Mouse (Mus musculus): ENCODE results near the gene Ints12. TPM values are rescaled to one million over a fixed set of nuclear protein-coding genes. Genes with fewer than 3 reads are reported as not detected.

The Ints12 gene
- polyA plus RNA-seq, 1 experiment = 6.8 TPM

- peaks cover 52% of the 10 kb centered on the region for H3K79me2 ChIP-seq (ENCODE audit: control insufficient read depth, insufficient read depth)
- TF ChIP-seq REST (IDR thresholded peaks at IDR 0.05; ENCODE audit: insufficient read depth, insufficient read length) (no peak), POLR2AphosphoS2 (IDR thresholded peaks at IDR 0.05; ENCODE audit: insufficient read length, low read depth) (no peak), TCF12 (IDR thresholded peaks at IDR 0.05; ENCODE audit: insufficient read depth, poor library complexity, severe bottlenecking) (no peak), MYOG (IDR thresholded peaks at IDR 0.05; ENCODE audit: control insufficient read depth in 1 of 3, insufficient read depth in 1 of 3, insufficient read length in 2 of 3, low read depth in 2 of 3) (no peak), MYOD1 (IDR thresholded peaks at IDR 0.05; ENCODE audit: control insufficient read depth in 1 of 3, insufficient read length in 2 of 3, low read depth in 2 of 3) (no peak), POLR2A (IDR thresholded peaks at IDR 0.05; ENCODE audit: insufficient read length, low read depth) (no peak), MAX (IDR thresholded peaks at IDR 0.05; ENCODE audit: low read depth) (no peak), TCF3 (IDR thresholded peaks at IDR 0.05; ENCODE audit: insufficient read length, low read depth) (no peak)
- H3K36me3 ChIP-seq (ENCODE audit: control insufficient read depth, insufficient read depth) = peaks cover 31% of the 10 kb centered on the region
- no peaks in the 10 kb centered on the region for H3K27me3 ChIP-seq (ENCODE audit: control insufficient read depth, insufficient read depth, insufficient read length)
- no peak overlapping the region for H3K4me2 ChIP-seq (ENCODE audit: low read depth)
- H3K4me3 ChIP-seq = no peak overlapping the region
- no peak overlapping the region for H3ac ChIP-seq (ENCODE audit: control insufficient read depth, insufficient read length)
Measured at GRCm38 (mm10) chr3:133094305-133094704, 2.7 kb downstream of the Ints12 start.

DNA sequence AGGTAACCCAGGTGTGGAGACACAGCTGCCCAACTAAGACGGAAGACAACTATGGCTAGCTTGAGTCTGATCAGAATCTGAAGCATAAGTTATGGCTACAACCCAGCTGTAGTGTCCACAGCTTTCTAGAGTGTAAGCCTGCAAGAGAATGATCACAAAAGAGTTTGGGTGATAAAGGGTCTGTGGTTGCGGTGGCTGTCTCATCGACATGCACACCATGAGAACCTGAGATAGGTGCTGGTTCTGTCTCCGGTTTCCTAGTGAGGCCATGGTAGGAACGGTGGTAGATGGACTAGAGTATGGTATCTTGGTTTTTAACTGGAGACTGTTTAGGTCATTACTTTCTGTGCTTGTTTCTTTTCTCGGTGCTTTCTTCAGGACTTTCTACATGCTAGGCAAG is 6.3 kb downstream of the Ints12 start:
- TF ChIP-seq POLR2AphosphoS2 (IDR thresholded peaks at IDR 0.05; ENCODE audit: insufficient read length, low read depth) (no peak), USF1 (IDR thresholded peaks at IDR 0.05; ENCODE audit: low read depth) (no peak), E2F4 (IDR thresholded peaks at IDR 0.05; ENCODE audit: insufficient read depth) (no peak), TCF3 (IDR thresholded peaks at IDR 0.05; ENCODE audit: insufficient read length, low read depth) (no peak), MYOD1 (IDR thresholded peaks at IDR 0.05; ENCODE audit: control insufficient read depth in 1 of 3, insufficient read length in 2 of 3, low read depth in 2 of 3) (no peak), MYOG (IDR thresholded peaks at IDR 0.05; ENCODE audit: control insufficient read depth in 1 of 3, insufficient read depth in 1 of 3, insufficient read length in 2 of 3, low read depth in 2 of 3) (no peak), POLR2A (IDR thresholded peaks at IDR 0.05; ENCODE audit: insufficient read length, low read depth) (no peak), REST (IDR thresholded peaks at IDR 0.05; ENCODE audit: insufficient read depth, insufficient read length) (no peak), CEBPB (IDR thresholded peaks at IDR 0.05; ENCODE audit: insufficient read depth, poor library complexity, severe bottlenecking) (no peak), SRF (IDR thresholded peaks at IDR 0.05; ENCODE audit: control insufficient read depth, insufficient read length, low read depth) (no peak), MAX (IDR thresholded peaks at IDR 0.05; ENCODE audit: low read depth) (no peak), TCF12 (IDR thresholded peaks at IDR 0.05; ENCODE audit: insufficient read depth, poor library complexity, severe bottlenecking) (no peak)
- peaks cover 21% of the 10 kb centered on the region for H3K79me2 ChIP-seq (ENCODE audit: control insufficient read depth, insufficient read depth)
- no peak overlapping the region for H3K4me2 ChIP-seq (ENCODE audit: low read depth)
- no peak overlapping the region for H3K4me3 ChIP-seq
- no peak overlapping the region for H3ac ChIP-seq (ENCODE audit: control insufficient read depth, insufficient read length)
- no peaks in the 10 kb centered on the region for H3K27me3 ChIP-seq (ENCODE audit: control insufficient read depth, insufficient read depth, insufficient read length)
- peaks cover 59% of the 10 kb centered on the region for H3K36me3 ChIP-seq (ENCODE audit: control insufficient read depth, insufficient read depth)

GRCm38 (mm10) chr3:133098336-133098735 is 6.7 kb downstream of the Ints12 start:
- no peak overlapping the region for H3K4me2 ChIP-seq (ENCODE audit: low read depth)
- no peak overlapping the region for H3ac ChIP-seq (ENCODE audit: control insufficient read depth, insufficient read length)
- H3K36me3 ChIP-seq (ENCODE audit: control insufficient read depth, insufficient read depth) = peaks cover 59% of the 10 kb centered on the region
- H3K27me3 ChIP-seq (ENCODE audit: control insufficient read depth, insufficient read depth, insufficient read length) = no peaks in the 10 kb centered on the region
- no peak overlapping the region for H3K4me3 ChIP-seq
- TF ChIP-seq TCF3 (IDR thresholded peaks at IDR 0.05; ENCODE audit: insufficient read length, low read depth) (no peak), TCF12 (IDR thresholded peaks at IDR 0.05; ENCODE audit: insufficient read depth, poor library complexity, severe bottlenecking) (no peak), SRF (IDR thresholded peaks at IDR 0.05; ENCODE audit: control insufficient read depth, insufficient read length, low read depth) (no peak), MYOG (IDR thresholded peaks at IDR 0.05; ENCODE audit: control insufficient read depth in 1 of 3, insufficient read depth in 1 of 3, insufficient read length in 2 of 3, low read depth in 2 of 3) (no peak), POLR2AphosphoS2 (IDR thresholded peaks at IDR 0.05; ENCODE audit: insufficient read length, low read depth) (no peak), MYOD1 (IDR thresholded peaks at IDR 0.05; ENCODE audit: control insufficient read depth in 1 of 3, insufficient read length in 2 of 3, low read depth in 2 of 3) (no peak), CEBPB (IDR thresholded peaks at IDR 0.05; ENCODE audit: insufficient read depth, poor library complexity, severe bottlenecking) (no peak), MAX (IDR thresholded peaks at IDR 0.05; ENCODE audit: low read depth) (no peak), REST (IDR thresholded peaks at IDR 0.05; ENCODE audit: insufficient read depth, insufficient read length) (no peak), POLR2A (IDR thresholded peaks at IDR 0.05; ENCODE audit: insufficient read length, low read depth) (no peak), USF1 (IDR thresholded peaks at IDR 0.05; ENCODE audit: low read depth) (no peak), E2F4 (IDR thresholded peaks at IDR 0.05; ENCODE audit: insufficient read depth) (no peak)
- H3K79me2 ChIP-seq (ENCODE audit: control insufficient read depth, insufficient read depth) = peaks cover 17% of the 10 kb centered on the region

- Histone ChIP-seq H3K79me2 (ENCODE audit: control insufficient read depth, insufficient read depth) (peaks cover 11% of the 10 kb centered on the region), H3ac (ENCODE audit: control insufficient read depth, insufficient read length) (no peak overlapping the region), H3K4me3 (no peak overlapping the region), H3K36me3 (ENCODE audit: control insufficient read depth, insufficient read depth) (peaks cover 63% of the 10 kb centered on the region), H3K27me3 (ENCODE audit: control insufficient read depth, insufficient read depth, insufficient read length) (no peaks in the 10 kb centered on the region), H3K4me2 (ENCODE audit: low read depth) (no peak overlapping the region)
- no peak for TF ChIP-seq MYOG (IDR thresholded peaks at IDR 0.05; ENCODE audit: control insufficient read depth in 1 of 3, insufficient read depth in 1 of 3, insufficient read length in 2 of 3, low read depth in 2 of 3)
- no peak for TF ChIP-seq REST (IDR thresholded peaks at IDR 0.05; ENCODE audit: insufficient read depth, insufficient read length)
- no peak for TF ChIP-seq POLR2A (IDR thresholded peaks at IDR 0.05; ENCODE audit: insufficient read length, low read depth)
- no peak for TF ChIP-seq E2F4 (IDR thresholded peaks at IDR 0.05; ENCODE audit: insufficient read depth)
- TF ChIP-seq USF1 (IDR thresholded peaks at IDR 0.05; ENCODE audit: low read depth) = no peak
- no peak for TF ChIP-seq TCF12 (IDR thresholded peaks at IDR 0.05; ENCODE audit: insufficient read depth, poor library complexity, severe bottlenecking)
- no peak for TF ChIP-seq CEBPB (IDR thresholded peaks at IDR 0.05; ENCODE audit: insufficient read depth, poor library complexity, severe bottlenecking)
- TF ChIP-seq TCF3 (IDR thresholded peaks at IDR 0.05; ENCODE audit: insufficient read length, low read depth) = no peak
- TF ChIP-seq POLR2AphosphoS2 (IDR thresholded peaks at IDR 0.05; ENCODE audit: insufficient read length, low read depth) = no peak
- no peak for TF ChIP-seq MYOD1 (IDR thresholded peaks at IDR 0.05; ENCODE audit: control insufficient read depth in 1 of 3, insufficient read length in 2 of 3, low read depth in 2 of 3)
- TF ChIP-seq MAX (IDR thresholded peaks at IDR 0.05; ENCODE audit: low read depth) = no peak
- TF ChIP-seq SRF (IDR thresholded peaks at IDR 0.05; ENCODE audit: control insufficient read depth, insufficient read length, low read depth) = no peak
Measured at GRCm38 (mm10) chr3:133098909-133099308, 7.3 kb downstream of the Ints12 start.

Measured in myocyte (in vitro differentiated cells).